Mouse (Mus musculus): ENCODE results near the gene Cand1. TPM values are rescaled to one million over a fixed set of nuclear protein-coding genes. Genes with fewer than 3 reads are reported as not detected.

The Cand1 gene
- total and polyA plus RNA-seq, 2 experiments from 2014 or later = 30.7 to 116 TPM

GRCm38 (mm10) chr10:119165051-119165450 is 74.8 kb downstream of the Cand1 start:
- no peak overlapping the region for H3K27ac ChIP-seq (ENCODE audit: low read depth, low read length)
- no peak for ATAC-seq (ENCODE audit: low FRiP score)
- no peak overlapping the region for H3K4me3 ChIP-seq (ENCODE audit: low read depth, low read length)
- WGBS = 92% methylated on average over 10 of the region's 10 CpGs
- TF ChIP-seq CTCF (IDR thresholded peaks at IDR 0.05) = no peak
- H3K9ac ChIP-seq (replicated peaks; ENCODE audit: low read length, poor library complexity, severe bottlenecking) = no peak overlapping the region
- H3K4me2 ChIP-seq (ENCODE audit: low read depth, low read length, poor library complexity, severe bottlenecking) = no peak overlapping the region
- H3K9me3 ChIP-seq (ENCODE audit: low read length) = no peaks in the 10 kb centered on the region
- no peak for DNase-seq (ENCODE audit: low spot score)
- no peaks in the 10 kb centered on the region for H3K4me1 ChIP-seq (ENCODE audit: insufficient read depth, low read length)
- no peaks in the 10 kb centered on the region; the same call in 1 of the 2 replicates for H3K27me3 ChIP-seq (ENCODE audit: insufficient read depth, low read length)
- no peaks in the 10 kb centered on the region for H3K36me3 ChIP-seq (ENCODE audit: insufficient read depth, low read length)

DNA sequence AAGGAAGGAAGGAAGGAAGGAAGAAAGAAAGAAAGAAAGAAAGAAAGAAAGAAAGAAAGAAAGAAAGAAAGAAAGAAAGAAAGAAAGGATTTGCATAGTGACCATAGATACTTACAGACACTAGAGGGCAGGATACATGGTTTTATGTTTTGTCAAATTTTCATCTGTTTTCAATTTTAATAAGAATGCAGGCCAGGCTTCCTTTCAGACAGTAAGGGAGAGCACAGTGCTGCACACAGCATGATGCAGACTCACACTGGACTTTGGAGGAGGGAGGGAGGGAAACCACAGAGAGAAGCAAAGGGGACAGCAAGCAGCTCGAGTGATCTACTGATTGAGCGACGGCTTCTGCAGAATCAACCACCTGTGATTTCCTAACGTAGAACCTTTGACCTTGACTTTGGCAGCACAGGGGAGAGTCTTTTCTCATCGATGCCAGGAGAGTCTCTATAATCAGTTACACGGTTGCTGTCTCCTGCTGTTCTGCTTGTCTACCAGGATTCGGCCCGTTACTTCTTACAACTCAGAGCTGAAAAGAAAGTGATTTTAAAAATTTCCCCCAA is 78.0 kb downstream of the Cand1 start:
- ATAC-seq (ENCODE audit: low FRiP score) = no peak
- Histone ChIP-seq H3K27me3 (ENCODE audit: insufficient read depth, low read length) (no peaks in the 10 kb centered on the region; the same call in 1 of the 2 replicates), H3K36me3 (ENCODE audit: insufficient read depth, low read length) (no peaks in the 10 kb centered on the region), H3K4me3 (ENCODE audit: low read depth, low read length) (no peak overlapping the region), H3K9ac (replicated peaks; ENCODE audit: low read length, poor library complexity, severe bottlenecking) (no peak overlapping the region), H3K4me1 (ENCODE audit: insufficient read depth, low read length) (no peaks in the 10 kb centered on the region), H3K27ac (ENCODE audit: low read depth, low read length) (no peak overlapping the region), H3K4me2 (ENCODE audit: low read depth, low read length, poor library complexity, severe bottlenecking) (no peak overlapping the region), H3K9me3 (ENCODE audit: low read length) (no peaks in the 10 kb centered on the region)
- peak; percentile 29 for DNase-seq (ENCODE audit: low spot score)
- 56% methylated on average over 8 of the region's 8 CpGs for WGBS
- TF ChIP-seq CTCF (IDR thresholded peaks at IDR 0.05) = peak; percentile 65

- Histone ChIP-seq H3K4me2 (ENCODE audit: low read depth, low read length, poor library complexity, severe bottlenecking) (no peak overlapping the region), H3K36me3 (ENCODE audit: insufficient read depth, low read length) (no peaks in the 10 kb centered on the region), H3K9ac (replicated peaks; ENCODE audit: low read length, poor library complexity, severe bottlenecking) (no peak overlapping the region), H3K4me1 (ENCODE audit: insufficient read depth, low read length) (no peaks in the 10 kb centered on the region), H3K27me3 (ENCODE audit: insufficient read depth, low read length) (no peaks in the 10 kb centered on the region; the same call in 1 of the 2 replicates), H3K4me3 (ENCODE audit: low read depth, low read length) (no peak overlapping the region), H3K9me3 (ENCODE audit: low read length) (no peaks in the 10 kb centered on the region), H3K27ac (ENCODE audit: low read depth, low read length) (no peak overlapping the region)
- ATAC-seq (ENCODE audit: low FRiP score) = no peak
- no peak for DNase-seq (ENCODE audit: low spot score)
- 91% methylated on average over 6 of the region's 6 CpGs for WGBS
- no peak for TF ChIP-seq CTCF (IDR thresholded peaks at IDR 0.05)
Observed at GRCm38 (mm10) chr10:119160161-119160560, 79.7 kb downstream of the Cand1 start.

DNA sequence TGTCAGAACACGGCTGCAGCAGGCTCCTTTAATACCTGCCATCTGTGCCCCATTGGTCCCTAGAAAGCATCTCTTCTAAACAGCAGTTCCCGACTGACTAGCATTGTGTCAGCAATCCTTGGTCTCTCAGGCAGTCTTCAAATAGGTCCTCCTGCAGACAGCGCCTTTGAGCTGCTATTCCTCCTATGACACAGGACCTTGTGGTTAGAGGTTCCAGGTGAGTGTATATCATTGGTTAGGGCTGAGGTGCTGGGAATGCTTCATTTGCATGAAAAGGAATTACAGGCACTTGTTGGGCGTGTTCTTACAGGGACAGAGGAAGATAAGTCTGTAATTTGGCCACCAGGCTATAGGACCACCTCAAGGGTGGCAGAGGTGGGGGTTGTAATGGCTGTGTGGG is 90.6 kb downstream of the Cand1 start:
- Histone ChIP-seq H3K9me3 (ENCODE audit: low read length) (no peaks in the 10 kb centered on the region), H3K27me3 (ENCODE audit: insufficient read depth, low read length) (no peaks in the 10 kb centered on the region), H3K27ac (ENCODE audit: low read depth, low read length) (no peak overlapping the region), H3K4me2 (ENCODE audit: low read depth, low read length, poor library complexity, severe bottlenecking) (no peak overlapping the region), H3K4me1 (ENCODE audit: insufficient read depth, low read length) (no peaks in the 10 kb centered on the region), H3K36me3 (ENCODE audit: insufficient read depth, low read length) (no peaks in the 10 kb centered on the region), H3K9ac (replicated peaks; ENCODE audit: low read length, poor library complexity, severe bottlenecking) (no peak overlapping the region), H3K4me3 (ENCODE audit: low read depth, low read length) (no peak overlapping the region)
- WGBS = 69% methylated on average over 4 of the region's 4 CpGs
- DNase-seq (ENCODE audit: low spot score) = no peak
- no peak for ATAC-seq (ENCODE audit: low FRiP score)
- no peak for TF ChIP-seq CTCF (IDR thresholded peaks at IDR 0.05)

Other genes starting within 250 kb of the Cand1 start
- 35.4 and 38.0 TPM in 2 replicates for gene Grip1, start 213.8 kb upstream of the Cand1 start, total RNA-seq (2014; rRNA removed)
- 14.6 and 16.0 TPM in 2 replicates for gene Grip1, start 213.8 kb upstream of the Cand1 start, polyA plus RNA-seq (2015; fragmentation: Nextera tagmentation; extraction: Ambion mirVana)